Mouse (Mus musculus): ENCODE results near the gene Igdcc3. TPM values are rescaled to one million over a fixed set of nuclear protein-coding genes. Genes with fewer than 3 reads are reported as not detected.
A peak's percentile ranks its signal among the peaks of the same experiment; 100 is the strongest.

Gene Igdcc3
- polyA plus RNA-seq, 1 experiment from 2014 or later: 0.12 TPM

GRCm38 (mm10) chr9:65131717-65132116 is 9.3 kb upstream of the Igdcc3 start:
- Histone ChIP-seq H3K27ac (ENCODE audit: low read length) (no peak overlapping the region), H3K9me3 (ENCODE audit: control insufficient read depth, low read length) (no peaks in the 10 kb centered on the region), H3K9ac (ENCODE audit: low read depth, low read length) (no peak overlapping the region), H3K4me3 (ENCODE audit: low read length) (no peak overlapping the region), H3K27me3 (replicated peaks; ENCODE audit: control insufficient read depth, insufficient read depth, low read length) (no peaks in the 10 kb centered on the region), H3K4me2 (ENCODE audit: low read depth, low read length) (no peak overlapping the region), H3K4me1 (ENCODE audit: control insufficient read depth, insufficient read depth, low read length) (no peaks in the 10 kb centered on the region; the same call in 1 of the 2 replicates), H3K36me3 (ENCODE audit: control insufficient read depth, insufficient read depth, low read length) (peaks cover 5% of the 10 kb centered on the region; the same call in 1 of the 2 replicates)
- ATAC-seq: no peak
- 85% methylated on average over 5 of the region's 5 CpGs for WGBS

- Histone ChIP-seq H3K4me3 (ENCODE audit: low read length) (no peak overlapping the region), H3K9me3 (ENCODE audit: control insufficient read depth, low read length) (no peaks in the 10 kb centered on the region), H3K27me3 (replicated peaks; ENCODE audit: control insufficient read depth, insufficient read depth, low read length) (no peaks in the 10 kb centered on the region), H3K9ac (ENCODE audit: low read depth, low read length) (0 out of 2 replicates have a peak overlapping the region, but pooled peaks have one; percentile 24), H3K4me2 (ENCODE audit: low read depth, low read length) (no peak overlapping the region), H3K36me3 (ENCODE audit: control insufficient read depth, insufficient read depth, low read length) (peaks cover 4% of the 10 kb centered on the region; the same call in 1 of the 2 replicates), H3K4me1 (ENCODE audit: control insufficient read depth, insufficient read depth, low read length) (no peaks in the 10 kb centered on the region; the same call in 1 of the 2 replicates), H3K27ac (ENCODE audit: low read length) (no peak overlapping the region)
- WGBS: 5% methylated on average over 10 of the region's 10 CpGs
- peak; percentile 51 for ATAC-seq
These were observed 7.2 kb upstream of the Igdcc3 start for GRCm38 (mm10) chr9:65133739-65134138.

- Histone ChIP-seq H3K27me3 (replicated peaks; ENCODE audit: control insufficient read depth, insufficient read depth, low read length) (no peaks in the 10 kb centered on the region; the same call in 1 of the 2 replicates), H3K36me3 (ENCODE audit: control insufficient read depth, insufficient read depth, low read length) (peaks cover 4% of the 10 kb centered on the region; the same call in 1 of the 2 replicates), H3K4me1 (ENCODE audit: control insufficient read depth, insufficient read depth, low read length) (no peaks in the 10 kb centered on the region; the same call in 1 of the 2 replicates), H3K4me2 (ENCODE audit: low read depth, low read length) (no peak overlapping the region), H3K27ac (ENCODE audit: low read length) (no peak overlapping the region), H3K4me3 (ENCODE audit: low read length) (no peak overlapping the region), H3K9me3 (ENCODE audit: control insufficient read depth, low read length) (no peaks in the 10 kb centered on the region), H3K9ac (ENCODE audit: low read depth, low read length) (no peak overlapping the region)
- WGBS: 86% methylated on average over 4 of the region's 4 CpGs
- ATAC-seq: no peak
These were observed 5.9 kb upstream of the Igdcc3 start for GRCm38 (mm10) chr9:65135126-65135525.

GRCm38 (mm10) chr9:65140491-65140890 is 498 bp upstream of the Igdcc3 start:
- H3K4me2 ChIP-seq (ENCODE audit: low read depth, low read length): peak overlapping the region; percentile 100
- no peaks in the 10 kb centered on the region for H3K36me3 ChIP-seq (ENCODE audit: control insufficient read depth, insufficient read depth, low read length)
- H3K27me3 ChIP-seq (replicated peaks; ENCODE audit: control insufficient read depth, insufficient read depth, low read length): peaks cover 8% of the 10 kb centered on the region; the same call in 1 of the 2 replicates
- H3K4me1 ChIP-seq (ENCODE audit: control insufficient read depth, insufficient read depth, low read length): peaks cover 13% of the 10 kb centered on the region
- 0 out of 2 replicates have a peak overlapping the region, but pooled peaks have one; percentile 49 for H3K27ac ChIP-seq (ENCODE audit: low read length)
- H3K9ac ChIP-seq (ENCODE audit: low read depth, low read length): peak overlapping the region; percentile 75
- H3K9me3 ChIP-seq (ENCODE audit: control insufficient read depth, low read length): no peaks in the 10 kb centered on the region
- ATAC-seq: no peak
- 3% methylated on average over 8 of the region's 8 CpGs for whole genome bisulfite sequencing
- peak overlapping the region; percentile 75 for H3K4me3 ChIP-seq (ENCODE audit: low read length)

- no peaks in the 10 kb centered on the region for H3K9me3 ChIP-seq (ENCODE audit: control insufficient read depth, low read length)
- H3K27me3 ChIP-seq (replicated peaks; ENCODE audit: control insufficient read depth, insufficient read depth, low read length): peaks cover 8% of the 10 kb centered on the region; the same call in 1 of the 2 replicates
- peak overlapping the region; percentile 75 for H3K4me3 ChIP-seq (ENCODE audit: low read length)
- ATAC-seq: peak; percentile 69
- H3K4me2 ChIP-seq (ENCODE audit: low read depth, low read length): peak overlapping the region; percentile 100
- peak overlapping the region; percentile 49 for H3K27ac ChIP-seq (ENCODE audit: low read length)
- peaks cover 13% of the 10 kb centered on the region for H3K4me1 ChIP-seq (ENCODE audit: control insufficient read depth, insufficient read depth, low read length)
- WGBS: under 1% methylated on average over 68 of the region's 73 CpGs
- no peaks in the 10 kb centered on the region for H3K36me3 ChIP-seq (ENCODE audit: control insufficient read depth, insufficient read depth, low read length)
- H3K9ac ChIP-seq (ENCODE audit: low read depth, low read length): peak overlapping the region; percentile 75
These were observed 452 bp downstream of the Igdcc3 start for GRCm38 (mm10) chr9:65141306-65141975.

- under 1% methylated on average over 17 of the region's 17 CpGs for WGBS
These were observed 958 bp downstream of the Igdcc3 start for GRCm38 (mm10) chr9:65141976-65142318.

GRCm38 (mm10) chr9:65142399-65142798 is 1.4 kb downstream of the Igdcc3 start:
- no peak for ATAC-seq
- Histone ChIP-seq H3K9ac (ENCODE audit: low read depth, low read length) (peak overlapping the region; percentile 75), H3K4me1 (ENCODE audit: control insufficient read depth, insufficient read depth, low read length) (peaks cover 13% of the 10 kb centered on the region), H3K4me2 (ENCODE audit: low read depth, low read length) (peak overlapping the region; percentile 100), H3K4me3 (ENCODE audit: low read length) (peak overlapping the region; percentile 75), H3K27ac (ENCODE audit: low read length) (no peak overlapping the region), H3K36me3 (ENCODE audit: control insufficient read depth, insufficient read depth, low read length) (no peaks in the 10 kb centered on the region), H3K27me3 (replicated peaks; ENCODE audit: control insufficient read depth, insufficient read depth, low read length) (peaks cover 8% of the 10 kb centered on the region; the same call in 1 of the 2 replicates), H3K9me3 (ENCODE audit: control insufficient read depth, low read length) (no peaks in the 10 kb centered on the region)
- WGBS: 3% methylated on average over 8 of the region's 8 CpGs

More at GRCm38 (mm10) chr9:65141976-65142318, 958 bp downstream of the Igdcc3 start:
- Histone ChIP-seq H3K9me3 (ENCODE audit: control insufficient read depth, low read length) (no peaks in the 10 kb centered on the region), H3K9ac (ENCODE audit: low read depth, low read length) (peak overlapping the region; percentile 75), H3K36me3 (ENCODE audit: control insufficient read depth, insufficient read depth, low read length) (no peaks in the 10 kb centered on the region), H3K27ac (ENCODE audit: low read length) (no peak overlapping the region), H3K27me3 (replicated peaks; ENCODE audit: control insufficient read depth, insufficient read depth, low read length) (peaks cover 8% of the 10 kb centered on the region; the same call in 1 of the 2 replicates), H3K4me2 (ENCODE audit: low read depth, low read length) (peak overlapping the region; percentile 100), H3K4me1 (ENCODE audit: control insufficient read depth, insufficient read depth, low read length) (peaks cover 13% of the 10 kb centered on the region), H3K4me3 (ENCODE audit: low read length) (peak overlapping the region; percentile 75)
- peak; percentile 74 for ATAC-seq

- Histone ChIP-seq H3K27me3 (replicated peaks; ENCODE audit: control insufficient read depth, insufficient read depth, low read length) (peaks cover 5% of the 10 kb centered on the region; the same call in 1 of the 2 replicates), H3K4me1 (ENCODE audit: control insufficient read depth, insufficient read depth, low read length) (peaks cover 7% of the 10 kb centered on the region), H3K9me3 (ENCODE audit: control insufficient read depth, low read length) (no peaks in the 10 kb centered on the region), H3K4me3 (ENCODE audit: low read length) (no peak overlapping the region), H3K36me3 (ENCODE audit: control insufficient read depth, insufficient read depth, low read length) (no peaks in the 10 kb centered on the region), H3K4me2 (ENCODE audit: low read depth, low read length) (no peak overlapping the region), H3K27ac (ENCODE audit: low read length) (no peak overlapping the region), H3K9ac (ENCODE audit: low read depth, low read length) (no peak overlapping the region)
- WGBS: 82% methylated on average over 5 of the region's 5 CpGs
- ATAC-seq: no peak
These were observed 5.0 kb downstream of the Igdcc3 start for GRCm38 (mm10) chr9:65146001-65146400.

GRCm38 (mm10) chr9:65148507-65148906 is 7.5 kb downstream of the Igdcc3 start:
- H3K27me3 ChIP-seq (replicated peaks; ENCODE audit: control insufficient read depth, insufficient read depth, low read length): no peaks in the 10 kb centered on the region
- no peak overlapping the region for H3K9ac ChIP-seq (ENCODE audit: low read depth, low read length)
- ATAC-seq: no peak
- H3K36me3 ChIP-seq (ENCODE audit: control insufficient read depth, insufficient read depth, low read length): no peaks in the 10 kb centered on the region
- H3K4me1 ChIP-seq (ENCODE audit: control insufficient read depth, insufficient read depth, low read length): peaks cover 7% of the 10 kb centered on the region
- WGBS: 85% methylated on average over 7 of the region's 7 CpGs
- no peaks in the 10 kb centered on the region for H3K9me3 ChIP-seq (ENCODE audit: control insufficient read depth, low read length)
- H3K27ac ChIP-seq (ENCODE audit: low read length): no peak overlapping the region
- H3K4me2 ChIP-seq (ENCODE audit: low read depth, low read length): no peak overlapping the region
- H3K4me3 ChIP-seq (ENCODE audit: low read length): no peak overlapping the region

Data from intestine, embryonic 16.5 days (tissue).